9 mouse cellular contexts compared by ENCODE assay signal in genomic region chr9:25484619-25484986, GRCm38 (mm10). TPM values are rescaled to one million over a fixed set of nuclear protein-coding genes. Genes with fewer than 3 reads are reported as not detected.
A peak's percentile ranks its signal among the peaks of the same experiment; 100 is the strongest.
DNase-seq lines count a peak whose midpoint lies in the region; ATAC-seq and TF ChIP-seq lines count a peak whose summit lies in the region.
"Had no signal": no experiment of that assay in that cellular context is flagged by ENCODE, and none has a peak within 500 bp of the region (broad histone marks: within the 10 kb centered on the region; RNA-seq: fewer than 3 reads in every experiment).

No protein-coding gene starts in this region.

- peak; percentile 94 for DNase-seq in heart, adult 11 months
- DNase-seq in heart, adult 18-20 months, result no peak
- no peak for DNase-seq in neural tube, embryonic 11.5 days (ENCODE audit: low spot score)
- no peak for DNase-seq in neural tube, embryonic 10.5 days (ENCODE audit: extremely low spot score, low spot score)
- no peak for DNase-seq in limb, embryonic 14.5 days (ENCODE audit: low spot score)
- DNase-seq in left cerebral cortex, postnatal 10 days (ENCODE audit: extremely low spot score in 1 of 2, low spot score in 2 of 2), result no peak
- no peak for DNase-seq in urinary bladder, postnatal 14 days (ENCODE audit: low spot score)
- no peak for DNase-seq in kidney, postnatal 25 days

- intact Hi-C loops in left cerebral cortex, postnatal 10 days (cut with DNase I), result loop anchor here (5.0 kb wide), 2 partner anchors 108 to 167 kb away; no protein-coding TSS in a partner anchor

- WGBS in neural tube, embryonic 11.5 days, result 77% methylated on average over 3 of the region's 3 CpGs
- 58% methylated on average over 3 of the region's 3 CpGs for WGBS in limb, embryonic 14.5 days

- H3K4me3 ChIP-seq in neural tube, embryonic 11.5 days (ENCODE audit: low read depth, low read length), result no peak overlapping the region
- H3K4me3 ChIP-seq in limb, embryonic 14.5 days (replicated peaks; ENCODE audit: low read length), result peak overlapping the region; percentile 73
- H3K4me3 ChIP-seq: midbrain, embryonic 12.5 days had no signal

- no peak overlapping the region for H3K9ac ChIP-seq in neural tube, embryonic 11.5 days (ENCODE audit: low read length)
- 0 out of 2 replicates have a peak overlapping the region, but pooled peaks have one; percentile 17 for H3K9ac ChIP-seq in limb, embryonic 14.5 days (ENCODE audit: low read depth, low read length, severe bottlenecking)
- H3K9ac ChIP-seq: midbrain, embryonic 12.5 days had no signal

- H3K9me3 ChIP-seq in neural tube, embryonic 11.5 days (ENCODE audit: control insufficient read depth, low read length), result no peaks in the 10 kb centered on the region
- H3K9me3 ChIP-seq in limb, embryonic 14.5 days (ENCODE audit: control insufficient read depth, low read length), result no peaks in the 10 kb centered on the region
- H3K9me3 ChIP-seq: midbrain, embryonic 12.5 days had no signal

- 0 out of 2 replicates have a peak, but pooled peaks cover 4% of the 10 kb centered on the region for H3K27me3 ChIP-seq in neural tube, embryonic 11.5 days (ENCODE audit: control insufficient read depth, insufficient read depth, low read length)
- H3K27me3 ChIP-seq in limb, embryonic 14.5 days (ENCODE audit: control insufficient read depth, insufficient read depth, low read length), result no peaks in the 10 kb centered on the region

- no peaks in the 10 kb centered on the region for H3K36me3 ChIP-seq in neural tube, embryonic 11.5 days (ENCODE audit: control insufficient read depth, insufficient read depth, low read length)
- H3K36me3 ChIP-seq in limb, embryonic 14.5 days (ENCODE audit: control insufficient read depth, insufficient read depth, low read length), result no peaks in the 10 kb centered on the region
- H3K36me3 ChIP-seq: midbrain, embryonic 12.5 days had no signal

- no peak for TF ChIP-seq POLR2A in limb, embryonic 14.5 days (IDR thresholded peaks at IDR 0.05; ENCODE audit: borderline replicate concordance, extremely low read depth, insufficient read depth, insufficient read length)

- H3K4me2 ChIP-seq in neural tube, embryonic 11.5 days (ENCODE audit: low read depth), result 0 out of 2 replicates have a peak overlapping the region, but pooled peaks have one; percentile 0
- peak overlapping the region; percentile 80 for H3K4me2 ChIP-seq in limb, embryonic 14.5 days (replicated peaks; ENCODE audit: low read depth, low read length, severe bottlenecking)
- H3K4me2 ChIP-seq: midbrain, embryonic 12.5 days had no signal

- ATAC-seq in neural tube, embryonic 11.5 days (ENCODE audit: insufficient read depth, low FRiP score, low TSS enrichment), result no peak
- no peak for ATAC-seq in limb, embryonic 14.5 days (ENCODE audit: low FRiP score, low read depth)

- H3K27ac ChIP-seq in neural tube, embryonic 11.5 days (ENCODE audit: low read depth, low read length), result no peak overlapping the region
- H3K27ac ChIP-seq in limb, embryonic 14.5 days (replicated peaks; ENCODE audit: low read depth, low read length), result no peak overlapping the region
- H3K27ac ChIP-seq: midbrain, embryonic 12.5 days had no signal

- H3K4me1 ChIP-seq in neural tube, embryonic 11.5 days (ENCODE audit: control insufficient read depth, insufficient read depth, low read length), result 0 out of 2 replicates have a peak, but pooled peaks cover 11% of the 10 kb centered on the region
- peaks cover 64% of the 10 kb centered on the region for H3K4me1 ChIP-seq in limb, embryonic 14.5 days (ENCODE audit: control insufficient read depth, insufficient read depth, low read length)

RNA-seq across cellular contexts. Expression of gene Eepd1, which starts 3.3 kb away (rescaled TPM):
- total RNA-seq in heart, adult 18-20 months (2021), result 10 to 100 TPM; 21.5 to 25.5 TPM
- 10.3 and 12.3 TPM in 2 replicates for polyA plus RNA-seq in neural tube, embryonic 11.5 days (2014; fragmentation: Nextera tagmentation; extraction: Ambion mirVana)
- polyA plus RNA-seq in limb, embryonic 14.5 days (2012; rRNA removed), result 10.6 and 11.3 TPM in 2 replicates
- 17.2 and 18.6 TPM in 2 replicates for polyA plus RNA-seq in limb, embryonic 14.5 days (2014; fragmentation: Nextera tagmentation; extraction: Ambion mirVana)
- 10 to 100 TPM; 14.5 to 17.6 TPM for total RNA-seq in left cerebral cortex, postnatal 10 days (2021)
